Mouse (Mus musculus) MEL (cell line): Measurements from ENCODE around the gene Grin3b.

Experiments
- CTCF ChIP-seq, 3 experiments: IDR thresholded peaks in 2 of 3; conservative IDR thresholded peaks in 1 of 3; 2 replicates each; pipeline ENCODE4 v1.5.1; 2011 to 2012; ENCODE audit warnings: low read length in 3 of 3, low read depth in 2 of 3, mild to moderate bottlenecking in 2 of 3, improper control_type of control experiment in 1 of 3, inconsistent platforms in 1 of 3, mixed read lengths in 1 of 3, moderate library complexity in 1 of 3; ENCODE audit not compliant: control insufficient read depth in 1 of 3, insufficient read depth in 1 of 3, poor library complexity in 1 of 3, severe bottlenecking in 1 of 3
- NRF1 ChIP-seq: IDR thresholded peaks from 2 replicates; pipeline ENCODE4 v1.6.1; 2014; ENCODE audit warnings: low read depth, mild to moderate bottlenecking, inconsistent platforms, low read length, improper control_type of control experiment, moderate library complexity; ENCODE audit not compliant: poor library complexity, insufficient read depth, severe bottlenecking
- USF1 ChIP-seq: IDR thresholded peaks from 2 replicates; pipeline ENCODE4 v1.6.1; 2014; ENCODE audit warnings: low read depth, mild to moderate bottlenecking, inconsistent platforms, low read length, improper control_type of control experiment, moderate library complexity

GRCm38 (mm10) chr10:79925785-79926490, 44.6 kb upstream of the Grin3b start:
- TF ChIP-seq CTCF (IDR thresholded peaks at IDR 0.05 in 2 of 3, conservative IDR thresholded peaks at IDR 0.05 in 1 of 3; ENCODE audit: control insufficient read depth in 1 of 3, insufficient read depth in 1 of 3, low read depth in 2 of 3, low read length in 3 of 3, poor library complexity in 1 of 3, severe bottlenecking in 1 of 3), result no peak
- TF ChIP-seq USF1, result no peak
- TF ChIP-seq NRF1, result no peak
